Mouse (Mus musculus) embryonic facial prominence, embryonic 14.5 days (tissue): ENCODE results near the gene Selenbp1. TPM values are rescaled to one million over a fixed set of nuclear protein-coding genes. Genes with fewer than 3 reads are reported as not detected.
A peak's percentile ranks its signal among the peaks of the same experiment; 100 is the strongest.
"Not testable (repeated sequence)": the region's sequence is repeated elsewhere in the genome, so short reads cannot be mapped to it uniquely, and the experiment has no call there.

Experiments
- ATAC-seq: fragments of 200-750 bp; cut with Nextera tagmentation; 2 replicates; pipeline ENCODE4 v1.8.0; 2017; ENCODE audit warnings: low read depth, moderate number of reproducible peaks, moderate TSS enrichment
- DNase-seq: peaks from one replicate; pipeline ENCODE4 v3.0.0-alpha.2; 2015; ENCODE audit warnings: low spot score
- H3K27ac ChIP-seq: fragments of 300-500 bp; sonication (generic); replicated peaks from 2 replicates; pipeline ENCODE4 v1.5.1; 2014; ENCODE audit warnings: low read depth, mild to moderate bottlenecking, low read length, moderate library complexity
- H3K27me3 ChIP-seq: fragments of 300-500 bp; sonication (generic); replicated peaks from 2 replicates; pipeline ENCODE4 v1.6.1; 2014; ENCODE audit warnings: low read length; ENCODE audit not compliant: control insufficient read depth, insufficient read depth
- H3K36me3 ChIP-seq: fragments of 300-500 bp; sonication (generic); 2 replicates; pipeline ENCODE4 v1.6.1; 2014; ENCODE audit warnings: low read length, mixed read lengths; ENCODE audit not compliant: control insufficient read depth, insufficient read depth
- H3K4me1 ChIP-seq: fragments of 300-500 bp; sonication (generic); 2 replicates; pipeline ENCODE4 v1.6.1; 2014; ENCODE audit warnings: antibody characterized with exemption, low read length; ENCODE audit not compliant: control insufficient read depth, insufficient read depth
- H3K4me2 ChIP-seq: fragments of 300-500 bp; sonication (generic); 2 replicates; pipeline ENCODE4 v1.6.1; 2014; ENCODE audit warnings: low read depth, mild to moderate bottlenecking, low read length, moderate library complexity, mixed read lengths
- H3K4me3 ChIP-seq: fragments of 300-500 bp; sonication (generic); 2 replicates; pipeline ENCODE4 v1.5.1; 2014; ENCODE audit warnings: low read depth, mild to moderate bottlenecking, low read length
- H3K9ac ChIP-seq: fragments of 300-500 bp; sonication (generic); 2 replicates; pipeline ENCODE4 v1.6.1; 2014; ENCODE audit warnings: low read depth, mild to moderate bottlenecking, low read length, moderate library complexity, mixed read lengths
- H3K9me3 ChIP-seq: fragments of 300-500 bp; sonication (generic); 2 replicates; pipeline ENCODE4 v1.6.1; 2016; ENCODE audit warnings: low read length; ENCODE audit not compliant: control insufficient read depth
- WGBS: fragments of 180-500 bp; shearing (Covaris S2); extraction: QIAGEN DNeasy Blood & Tissue Kit; methylation state at CpG from one replicate; pipeline ENCODE4 v1.1.7; 2014; 5-methylcytosine and 5-hydroxymethylcytosine counted together
- polyA plus RNA-seq: library from polyadenylated mRNA; unstranded; fragments of >200 nt; fragmentation: Nextera tagmentation; extraction: Ambion mirVana; gene quantifications from 2 replicates; pipeline ENCODE4 v1.2.1, GENCODE M21; 2014

The Selenbp1 gene
- polyA plus RNA-seq, 1 experiment from 2014 or later: 41.0 TPM

DNA sequence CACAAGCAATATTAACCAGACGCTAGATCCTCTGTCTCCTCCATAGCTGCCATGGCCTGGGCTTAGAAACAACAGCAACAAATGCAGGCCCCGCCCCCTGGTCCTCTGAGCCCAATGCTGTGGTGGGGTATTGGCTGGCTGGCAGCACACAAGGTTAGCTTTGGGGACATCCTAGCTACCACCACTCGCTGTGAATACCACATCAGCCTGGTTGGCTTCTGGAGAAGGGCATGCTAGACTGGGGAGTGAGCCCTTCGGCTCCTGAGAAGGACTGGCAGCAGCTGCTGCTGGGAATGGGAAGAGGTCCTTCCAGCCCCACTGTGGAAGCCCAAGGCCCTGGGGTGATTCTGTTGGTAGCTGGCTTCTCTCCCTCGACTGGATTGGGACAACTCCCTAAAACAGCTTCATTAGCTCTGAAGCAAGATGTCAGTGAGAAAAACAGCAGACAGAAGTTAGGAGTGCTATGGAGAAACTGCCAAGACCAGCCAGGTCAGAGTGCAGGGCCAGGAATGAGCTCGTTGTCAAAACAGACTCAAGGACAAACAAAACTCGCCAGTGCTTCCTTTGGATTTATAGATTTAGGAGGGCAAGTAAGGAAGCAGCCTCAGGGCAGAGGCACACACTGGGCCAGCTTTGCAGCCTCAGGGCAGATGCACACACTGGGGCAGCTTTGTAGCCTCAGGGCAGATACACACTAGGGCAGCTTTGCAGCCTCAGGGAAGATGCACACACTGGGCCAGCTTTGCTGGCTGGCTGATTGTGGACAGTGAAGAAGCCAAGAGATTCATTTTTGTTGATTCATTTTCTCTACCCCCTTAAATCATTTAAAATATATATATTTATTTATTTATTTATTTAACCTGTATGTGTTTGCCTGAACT, 2.2 kb upstream of the Selenbp1 start:
- not testable (repeated sequence) for DNase-seq, H3K36me3 ChIP-seq, H3K4me3 ChIP-seq, H3K9me3 ChIP-seq, H3K4me2 ChIP-seq, H3K27ac ChIP-seq, ATAC-seq, H3K4me1 ChIP-seq, H3K27me3 ChIP-seq, H3K9ac ChIP-seq
- 38% methylated on average over 4 of the region's 7 CpGs for whole genome bisulfite sequencing

- H3K4me3 ChIP-seq, H3K9me3 ChIP-seq, H3K4me1 ChIP-seq, H3K36me3 ChIP-seq, H3K27ac ChIP-seq, DNase-seq, ATAC-seq, H3K4me2 ChIP-seq, H3K9ac ChIP-seq, H3K27me3 ChIP-seq: not testable (repeated sequence)
- WGBS: 76% methylated on average over 10 of the region's 10 CpGs
These were observed 1.3 kb upstream of the Selenbp1 start for GRCm38 (mm10) chr3:94931427-94932082.

DNA sequence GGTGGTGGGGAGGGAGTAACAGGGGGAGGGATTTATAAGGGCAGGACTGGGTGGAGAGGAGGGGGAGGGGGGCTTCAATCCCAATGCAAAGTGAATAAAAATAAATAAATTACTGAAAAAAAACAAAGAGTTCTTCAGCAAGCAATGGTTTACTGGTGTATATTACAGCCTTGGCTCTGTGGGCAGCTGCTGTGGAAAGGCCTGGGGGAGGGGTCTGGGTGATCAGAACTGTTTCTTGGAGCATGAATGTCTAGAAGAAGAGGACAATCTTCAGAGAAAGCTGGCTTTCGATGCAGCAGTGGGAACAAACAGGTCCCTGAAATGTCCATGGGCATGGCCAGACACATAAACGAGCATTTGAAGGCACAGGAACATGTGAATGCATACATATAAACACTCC, 577 bp upstream of the Selenbp1 start:
- not testable (repeated sequence) for H3K4me1 ChIP-seq, DNase-seq, H3K9ac ChIP-seq, H3K27me3 ChIP-seq, H3K36me3 ChIP-seq, H3K4me3 ChIP-seq, H3K9me3 ChIP-seq
- ATAC-seq: peak; percentile 56; the same call in 1 of the 2 replicates
- Histone ChIP-seq H3K27ac (peak overlapping the region; percentile 77), H3K4me2 (peak overlapping the region; percentile 51; the same call in 1 of the 2 replicates)
- 55% methylated on average over 2 of the region's 2 CpGs for WGBS

- H3K9me3 ChIP-seq, H3K27ac ChIP-seq, DNase-seq, H3K4me1 ChIP-seq, H3K27me3 ChIP-seq, H3K36me3 ChIP-seq, H3K9ac ChIP-seq, ATAC-seq: not testable (repeated sequence)
- Histone ChIP-seq H3K4me3 (peak overlapping the region; percentile 25; the same call in 1 of the 2 replicates), H3K4me2 (peak overlapping the region; percentile 51; the same call in 1 of the 2 replicates)
- no CpG with 5 or more reads among the region's 2 CpGs for WGBS
These were observed 748 bp downstream of the Selenbp1 start for GRCm38 (mm10) chr3:94933604-94934003.

DNA sequence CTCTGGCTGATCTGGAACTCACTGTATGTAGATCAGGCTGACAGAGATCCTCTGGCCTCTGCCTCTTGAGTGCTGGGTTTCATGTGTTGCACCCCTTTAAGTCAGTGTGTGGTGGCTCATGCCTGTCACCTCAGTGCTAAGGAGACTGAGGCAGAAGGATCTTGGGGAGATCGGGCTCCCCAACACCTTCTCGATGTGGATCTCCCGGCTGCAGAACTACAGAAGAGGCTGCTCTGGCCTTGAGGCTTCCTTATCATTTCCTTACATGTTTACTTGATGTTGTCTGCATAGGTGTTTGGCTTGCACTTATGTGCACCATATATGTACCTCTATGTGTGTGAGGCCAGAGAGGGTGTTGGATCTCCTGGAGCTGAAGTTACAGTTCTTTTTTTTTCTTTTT, 1.7 kb downstream of the Selenbp1 start:
- not testable (repeated sequence) for ATAC-seq, H3K27ac ChIP-seq, H3K36me3 ChIP-seq, H3K9me3 ChIP-seq, H3K4me1 ChIP-seq, H3K27me3 ChIP-seq, H3K9ac ChIP-seq, H3K4me2 ChIP-seq, DNase-seq, H3K4me3 ChIP-seq
- WGBS: 92% methylated on average over 3 of the region's 3 CpGs

GRCm38 (mm10) chr3:94935332-94935731, 2.5 kb downstream of the Selenbp1 start:
- ATAC-seq, DNase-seq, H3K4me2 ChIP-seq, H3K36me3 ChIP-seq, H3K9me3 ChIP-seq, H3K4me1 ChIP-seq, H3K27me3 ChIP-seq, H3K4me3 ChIP-seq, H3K9ac ChIP-seq, H3K27ac ChIP-seq: not testable (repeated sequence)
- 76% methylated on average over 3 of the region's 3 CpGs for WGBS

- not testable (repeated sequence) for H3K27ac ChIP-seq, H3K36me3 ChIP-seq, H3K4me1 ChIP-seq, H3K9ac ChIP-seq, H3K27me3 ChIP-seq, H3K4me2 ChIP-seq, DNase-seq, ATAC-seq, H3K9me3 ChIP-seq, H3K4me3 ChIP-seq
- 80% methylated on average over 4 of the region's 5 CpGs for WGBS
These were observed 3.3 kb downstream of the Selenbp1 start for GRCm38 (mm10) chr3:94936147-94936546.

GRCm38 (mm10) chr3:94937194-94937593, 4.3 kb downstream of the Selenbp1 start:
- H3K4me3 ChIP-seq, H3K9me3 ChIP-seq, H3K27me3 ChIP-seq, H3K27ac ChIP-seq, H3K4me1 ChIP-seq, H3K36me3 ChIP-seq, H3K9ac ChIP-seq, H3K4me2 ChIP-seq, DNase-seq, ATAC-seq: not testable (repeated sequence)
- WGBS: 93% methylated on average over 6 of the region's 7 CpGs
